Mouse (Mus musculus): ENCODE measurements around the gene Hhatl.
A peak's percentile ranks its signal among the peaks of the same experiment; 100 is the strongest.

The Hhatl gene

GRCm38 (mm10) chr9:121807546-121807945 is 15.2 kb upstream of the Hhatl start:
- no peak for DNase-seq (ENCODE audit: low read depth)

- DNase-seq (ENCODE audit: low read depth) = no peak
Observed at GRCm38 (mm10) chr9:121802747-121803146, 10.4 kb upstream of the Hhatl start.

DNA sequence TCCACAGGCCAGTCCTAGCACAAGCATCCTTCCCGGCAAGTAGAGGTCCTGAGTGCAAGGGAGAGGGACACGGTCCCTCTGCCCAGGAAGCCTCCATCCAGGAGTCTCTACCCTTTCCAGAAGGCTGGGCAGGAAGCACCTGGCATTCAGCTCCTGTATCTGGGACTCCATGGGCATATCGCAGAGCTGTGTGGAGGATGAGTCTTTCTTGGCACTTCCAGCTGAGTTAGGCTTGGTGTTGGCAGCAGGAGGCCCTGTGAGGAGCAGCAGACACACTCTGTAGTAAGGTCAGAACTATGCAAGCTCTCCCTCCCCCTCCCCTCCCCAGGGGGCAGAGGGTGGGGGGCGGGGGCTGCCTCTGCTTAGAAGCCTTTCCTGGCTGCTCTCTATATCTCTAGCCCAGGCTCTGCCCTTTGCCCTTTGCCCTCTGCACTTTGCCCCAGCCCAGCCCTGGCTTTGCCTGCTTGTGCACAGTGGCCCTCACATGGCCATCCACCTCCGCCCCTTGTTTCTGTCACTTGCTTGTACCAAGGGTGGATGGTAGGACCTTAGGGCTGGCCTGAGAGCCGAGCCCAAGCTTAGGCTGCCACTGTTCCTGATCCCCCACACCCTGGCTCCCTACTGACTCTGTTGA is 6.7 kb upstream of the Hhatl start:
- DNase-seq (ENCODE audit: low read depth) = no peak

- DNase-seq (ENCODE audit: low read depth) = no peak
Observed at GRCm38 (mm10) chr9:121797722-121798121, 5.4 kb upstream of the Hhatl start.

- DNase-seq (ENCODE audit: low read depth) = no peak
Observed at GRCm38 (mm10) chr9:121794972-121795539, 2.7 kb upstream of the Hhatl start.

- DNase-seq (ENCODE audit: low read depth) = peak; percentile 26
Observed at GRCm38 (mm10) chr9:121791206-121791605, 1.1 kb downstream of the Hhatl start.

GRCm38 (mm10) chr9:121786359-121786758 is 5.9 kb downstream of the Hhatl start:
- no peak for DNase-seq (ENCODE audit: low read depth)

DNA sequence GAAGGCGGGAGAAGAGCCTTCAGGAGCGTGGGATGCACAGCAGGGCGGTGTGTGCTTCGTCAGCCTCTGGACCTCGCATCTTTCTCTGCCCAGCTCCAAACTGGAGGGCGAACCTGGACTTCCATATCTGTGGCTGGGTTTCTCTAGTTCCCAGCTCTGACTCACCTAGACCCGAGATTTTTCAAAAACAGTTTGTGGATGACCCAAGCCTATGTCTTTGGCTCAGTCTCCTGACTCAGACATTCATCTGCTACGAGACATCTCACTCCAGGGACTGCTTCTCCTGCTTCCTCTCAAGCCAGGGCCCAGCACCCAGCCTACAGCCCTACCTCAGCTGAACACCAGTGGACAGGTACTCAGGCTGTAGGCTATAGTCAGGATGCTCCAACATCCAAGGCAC is 7.0 kb downstream of the Hhatl start:
- DNase-seq (ENCODE audit: low read depth) = no peak

DNA sequence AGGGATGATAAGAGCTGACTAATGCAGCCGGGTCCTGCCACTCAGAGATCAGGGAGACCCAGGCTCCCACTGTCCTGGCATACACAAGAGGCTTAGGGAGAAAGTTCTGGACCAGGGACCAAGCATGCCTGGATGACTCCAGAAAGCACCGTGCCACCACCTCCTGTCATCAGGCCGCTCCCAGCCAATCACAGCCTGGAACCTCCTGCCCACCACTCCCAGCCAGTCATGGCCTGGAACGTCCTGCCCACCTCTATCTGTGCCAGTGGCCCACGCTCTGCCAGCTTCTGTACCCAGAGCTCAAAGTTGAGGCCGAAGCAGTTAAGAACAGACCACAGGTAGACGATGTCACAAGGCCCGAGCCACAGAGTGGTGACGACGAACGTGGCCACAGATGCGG is 7.5 kb downstream of the Hhatl start:
- DNase-seq (ENCODE audit: low read depth) = no peak

- no peak for DNase-seq (ENCODE audit: low read depth)
Observed at GRCm38 (mm10) chr9:121778066-121778624, 14.2 kb downstream of the Hhatl start.

- DNase-seq (ENCODE audit: low read depth) = no peak
Observed at GRCm38 (mm10) chr9:121777484-121778065, 14.7 kb downstream of the Hhatl start, which contains the start of gene Klhl40. Klhl40 (plus strand) TSS chr9:121777607.

GRCm38 (mm10) chr9:121776511-121776910 is 15.8 kb downstream of the Hhatl start:
- DNase-seq (ENCODE audit: low read depth) = no peak

DNA sequence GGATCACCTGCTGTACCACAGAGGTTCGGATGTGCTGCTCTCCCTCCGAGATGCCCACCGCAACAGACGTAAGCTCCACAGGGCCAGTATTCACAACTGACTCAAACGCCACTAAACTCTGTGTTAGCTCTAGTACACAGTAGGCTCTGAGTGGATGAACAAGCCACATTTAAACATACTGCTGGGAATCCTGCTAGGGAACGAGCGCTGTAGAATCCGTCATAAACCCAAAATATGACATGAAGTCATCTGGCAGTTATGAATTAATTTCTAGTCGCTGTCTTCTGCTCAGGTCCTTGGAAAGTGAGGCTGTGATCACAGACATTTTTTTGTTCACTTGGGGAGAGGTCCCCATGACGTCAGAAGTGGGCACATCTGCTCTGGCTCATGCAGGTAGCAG is 16.4 kb downstream of the Hhatl start:
- DNase-seq (ENCODE audit: low read depth) = no peak

DNA sequence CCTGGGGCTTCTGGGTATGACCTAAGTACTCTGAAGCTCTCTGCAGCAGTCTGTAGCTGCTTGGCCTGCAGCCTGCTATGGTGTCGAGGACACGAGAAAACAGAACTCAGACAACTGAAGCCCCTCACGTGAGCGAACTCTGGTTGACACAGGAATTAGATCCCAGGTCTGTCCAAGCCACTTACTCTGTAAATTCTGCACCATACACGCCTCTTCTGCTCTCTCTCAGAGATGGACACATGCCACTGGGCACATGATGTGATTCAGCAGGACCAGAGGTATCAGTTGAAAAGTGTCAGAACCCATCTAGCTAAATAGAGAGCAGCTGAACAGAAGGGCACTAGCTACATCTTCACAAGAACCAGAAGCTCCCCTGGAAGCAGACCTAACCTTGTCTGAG is 19.9 kb downstream of the Hhatl start:
- DNase-seq (ENCODE audit: low read depth) = no peak

DNA sequence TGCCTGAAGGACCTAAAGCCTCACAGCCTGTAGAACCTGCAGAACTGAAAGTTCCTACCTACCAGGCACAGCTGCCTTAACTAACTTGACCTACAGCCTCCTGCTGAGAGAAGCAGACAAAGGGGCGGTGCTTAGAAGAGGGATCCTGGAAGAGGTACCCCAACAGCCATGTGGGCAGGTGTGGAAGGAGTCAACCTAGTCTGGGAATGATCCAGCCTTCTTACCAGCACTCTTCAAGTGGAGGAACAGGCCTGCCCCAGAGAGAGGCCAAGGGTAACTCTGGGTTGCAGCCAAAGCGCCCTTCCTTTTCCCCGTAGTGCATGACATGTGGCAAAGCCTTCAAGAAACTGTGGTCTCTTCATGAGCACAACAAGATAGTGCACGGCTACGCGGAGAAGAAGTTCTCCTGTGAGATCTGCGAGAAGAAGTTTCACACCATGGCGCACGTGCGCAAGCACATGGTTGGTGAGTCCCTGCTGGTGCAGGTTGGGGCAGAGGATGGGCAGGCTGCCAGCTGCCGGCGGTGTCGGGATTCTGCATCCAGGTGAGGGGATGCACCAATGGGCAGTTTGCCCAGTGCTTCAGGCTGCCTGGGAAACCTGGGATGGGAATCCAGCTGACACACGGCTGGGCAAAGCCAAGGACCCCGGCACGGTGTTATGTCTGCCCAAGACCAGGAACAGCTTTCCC is 27.0 kb downstream of the Hhatl start:
- no peak for DNase-seq (ENCODE audit: low read depth)

GRCm38 (mm10) chr9:121763716-121764115 is 28.6 kb downstream of the Hhatl start:
- DNase-seq (ENCODE audit: low read depth) = no peak

DNA sequence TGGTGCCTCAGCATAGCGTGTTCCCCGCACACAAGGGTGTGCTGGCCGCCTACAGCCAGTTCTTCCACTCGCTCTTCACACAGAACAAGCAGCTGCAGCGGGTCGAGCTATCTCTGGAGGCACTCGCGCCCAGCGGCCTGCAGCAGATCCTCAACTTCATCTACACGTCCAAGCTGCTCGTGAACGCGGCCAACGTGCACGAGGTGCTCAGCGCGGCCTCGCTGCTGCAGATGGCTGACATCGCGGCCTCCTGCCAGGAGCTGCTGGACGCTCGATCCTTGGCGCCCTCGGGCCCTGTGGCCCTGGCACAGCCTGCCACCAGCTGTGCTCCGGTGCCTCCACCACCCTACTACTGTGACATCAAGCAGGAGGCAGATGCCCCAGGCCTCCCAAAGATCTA is 29.5 kb downstream of the Hhatl start:
- DNase-seq (ENCODE audit: low read depth) = no peak

GRCm38 (mm10) chr9:121762248-121762647 is 30.1 kb downstream of the Hhatl start:
- DNase-seq (ENCODE audit: low read depth) = no peak

- DNase-seq (ENCODE audit: low read depth) = no peak
Observed at GRCm38 (mm10) chr9:121761787-121762186, 30.5 kb downstream of the Hhatl start.

DNA sequence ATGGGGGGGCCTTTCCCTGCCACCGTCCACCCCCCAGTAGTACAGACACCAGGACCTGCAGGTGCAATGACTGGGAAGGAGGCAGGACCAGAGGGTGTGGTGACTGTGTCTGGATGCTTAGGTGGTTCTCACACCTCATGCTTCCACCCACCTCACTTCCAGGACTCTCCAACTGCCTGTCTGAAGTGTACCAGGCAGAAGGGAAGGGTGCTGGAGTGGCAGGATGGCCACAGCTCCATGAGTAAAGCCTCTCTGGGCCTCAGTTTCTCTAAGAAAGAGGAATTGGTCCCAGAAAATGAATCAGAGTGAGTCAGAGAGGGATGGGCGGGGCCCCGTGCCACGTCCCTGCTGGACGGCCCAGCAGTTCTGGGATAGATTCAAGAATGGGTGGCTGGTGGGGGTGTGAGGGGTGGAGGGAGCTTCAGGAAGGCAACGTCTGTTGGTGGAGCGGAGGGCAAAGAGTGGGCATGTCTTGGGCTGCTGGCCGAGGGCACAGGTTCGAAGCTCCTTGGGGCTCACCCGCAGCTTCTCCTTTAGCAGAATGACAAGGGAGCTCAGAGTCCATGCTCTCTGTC is 31.1 kb downstream of the Hhatl start:
- no peak for DNase-seq (ENCODE audit: low read depth)

GRCm38 (mm10) chr9:121760271-121761090 is 31.8 kb downstream of the Hhatl start:
- peak; percentile 13 for DNase-seq (ENCODE audit: low read depth)
